Mouse (Mus musculus) liver, embryonic 16.5 days (tissue): Measurements from ENCODE around the gene Tkt. TPM values are rescaled to one million over a fixed set of nuclear protein-coding genes. Genes with fewer than 3 reads are reported as not detected.
"Not testable (repeated sequence)": the region's sequence is repeated elsewhere in the genome, so short reads cannot be mapped to it uniquely, and the experiment has no call there.

ENCODE experiments used
- ATAC-seq: fragments of 200-750 bp; cut with Nextera tagmentation; 2 replicates; pipeline ENCODE4 v1.8.0; 2017; ENCODE audit warnings: low read depth, mild to moderate bottlenecking, moderate number of reproducible peaks, moderate library complexity
- H3K27ac ChIP-seq: fragments of 300-500 bp; sonication (generic); 2 replicates; pipeline ENCODE4 v1.5.1; 2014; ENCODE audit warnings: mild to moderate bottlenecking, low read length
- H3K27me3 ChIP-seq: fragments of 300-500 bp; sonication (generic); 2 replicates; pipeline ENCODE4 v1.6.1; 2014; ENCODE audit warnings: low read depth, low read length, mixed read lengths; ENCODE audit not compliant: control insufficient read depth, insufficient read depth
- H3K36me3 ChIP-seq: fragments of 300-500 bp; sonication (generic); 2 replicates; pipeline ENCODE4 v1.6.1; 2014; ENCODE audit warnings: mild to moderate bottlenecking; ENCODE audit not compliant: control insufficient read depth, insufficient read depth
- H3K4me1 ChIP-seq: fragments of 300-500 bp; sonication (generic); 2 replicates; pipeline ENCODE4 v1.6.1; 2014; ENCODE audit warnings: low read depth, low read length, mixed read lengths; ENCODE audit not compliant: control insufficient read depth
- H3K4me2 ChIP-seq: fragments of 300-500 bp; sonication (generic); 2 replicates; pipeline ENCODE4 v1.6.1; 2014; ENCODE audit warnings: low read depth, low read length, mixed read lengths
- H3K4me3 ChIP-seq: fragments of 300-500 bp; sonication (generic); 2 replicates; pipeline ENCODE4 v1.5.1; 2014; ENCODE audit warnings: low read depth, mild to moderate bottlenecking, low read length
- H3K9ac ChIP-seq: fragments of 300-500 bp; sonication (generic); 2 replicates; pipeline ENCODE4 v1.6.1; 2014; ENCODE audit warnings: low read depth, low read length
- H3K9me3 ChIP-seq: fragments of 300-500 bp; sonication (generic); replicated peaks from 2 replicates; pipeline ENCODE4 v1.6.1; 2016; ENCODE audit warnings: low read length; ENCODE audit not compliant: control insufficient read depth
- WGBS: fragments of 180-500 bp; shearing (Covaris S2); extraction: QIAGEN DNeasy Blood & Tissue Kit; methylation state at CpG from one replicate; pipeline ENCODE4 v1.1.7; 2014; ENCODE audit not compliant: insufficient replicate concordance; 5-methylcytosine and 5-hydroxymethylcytosine counted together
- polyA plus RNA-seq: library from polyadenylated mRNA; unstranded; fragments of >200 nt; fragmentation: Nextera tagmentation; extraction: Ambion mirVana; gene quantifications from 2 replicates; pipeline ENCODE4 v1.2.1, GENCODE M21; 2015

The Tkt gene
- polyA plus RNA-seq, 1 experiment from 2014 or later: 175 TPM

- no peaks in the 10 kb centered on the region for H3K9me3 ChIP-seq
- H3K27ac ChIP-seq: no peak overlapping the region
- no peak for ATAC-seq
- no peak overlapping the region for H3K9ac ChIP-seq
- H3K4me1 ChIP-seq: no peaks in the 10 kb centered on the region
- H3K4me2 ChIP-seq: no peak overlapping the region
- WGBS: 82% methylated on average over 12 of the region's 12 CpGs
- H3K27me3 ChIP-seq: no peaks in the 10 kb centered on the region
- H3K36me3 ChIP-seq: peaks cover 4% of the 10 kb centered on the region; the same call in 1 of the 2 replicates
- H3K4me3 ChIP-seq: no peak overlapping the region
These were observed 18.7 kb upstream of the Tkt start for GRCm38 (mm10) chr14:30529454-30529853.

GRCm38 (mm10) chr14:30530726-30531269 lies 17.4 kb upstream of the Tkt start:
- H3K27me3 ChIP-seq: no peaks in the 10 kb centered on the region
- H3K4me3 ChIP-seq: no peak overlapping the region
- H3K4me2 ChIP-seq: no peak overlapping the region
- no peak overlapping the region for H3K9ac ChIP-seq
- no peaks in the 10 kb centered on the region for H3K9me3 ChIP-seq
- no peaks in the 10 kb centered on the region for H3K4me1 ChIP-seq
- no peak for ATAC-seq
- H3K27ac ChIP-seq: no peak overlapping the region
- H3K36me3 ChIP-seq: no peaks in the 10 kb centered on the region; the same call in 1 of the 2 replicates
- 69% methylated on average over 8 of the region's 8 CpGs for WGBS

GRCm38 (mm10) chr14:30531431-30531830 lies 16.7 kb upstream of the Tkt start:
- no peak for ATAC-seq
- Histone ChIP-seq H3K9ac (no peak overlapping the region), H3K9me3 (no peaks in the 10 kb centered on the region), H3K27me3 (no peaks in the 10 kb centered on the region), H3K4me2 (no peak overlapping the region), H3K4me3 (no peak overlapping the region), H3K36me3 (no peaks in the 10 kb centered on the region; the same call in 1 of the 2 replicates), H3K27ac (no peak overlapping the region), H3K4me1 (no peaks in the 10 kb centered on the region)
- 73% methylated on average over 5 of the region's 5 CpGs for WGBS

- Histone ChIP-seq H3K9me3 (no peaks in the 10 kb centered on the region), H3K9ac (no peak overlapping the region), H3K4me2 (no peak overlapping the region), H3K4me3 (no peak overlapping the region), H3K27me3 (no peaks in the 10 kb centered on the region), H3K27ac (no peak overlapping the region), H3K4me1 (no peaks in the 10 kb centered on the region), H3K36me3 (no peaks in the 10 kb centered on the region; the same call in 1 of the 2 replicates)
- ATAC-seq: no peak
- WGBS: 75% methylated on average over 6 of the region's 6 CpGs
These were observed 16.3 kb upstream of the Tkt start for GRCm38 (mm10) chr14:30531896-30532295.

GRCm38 (mm10) chr14:30533780-30534450 lies 14.2 kb upstream of the Tkt start:
- H3K9ac ChIP-seq: no peak overlapping the region
- no peak for ATAC-seq
- no peaks in the 10 kb centered on the region for H3K4me1 ChIP-seq
- no peak overlapping the region for H3K27ac ChIP-seq
- 61% methylated on average over 6 of the region's 6 CpGs for WGBS
- no peak overlapping the region for H3K4me3 ChIP-seq
- no peaks in the 10 kb centered on the region for H3K27me3 ChIP-seq
- H3K36me3 ChIP-seq: no peaks in the 10 kb centered on the region
- no peaks in the 10 kb centered on the region for H3K9me3 ChIP-seq
- no peak overlapping the region for H3K4me2 ChIP-seq

DNA sequence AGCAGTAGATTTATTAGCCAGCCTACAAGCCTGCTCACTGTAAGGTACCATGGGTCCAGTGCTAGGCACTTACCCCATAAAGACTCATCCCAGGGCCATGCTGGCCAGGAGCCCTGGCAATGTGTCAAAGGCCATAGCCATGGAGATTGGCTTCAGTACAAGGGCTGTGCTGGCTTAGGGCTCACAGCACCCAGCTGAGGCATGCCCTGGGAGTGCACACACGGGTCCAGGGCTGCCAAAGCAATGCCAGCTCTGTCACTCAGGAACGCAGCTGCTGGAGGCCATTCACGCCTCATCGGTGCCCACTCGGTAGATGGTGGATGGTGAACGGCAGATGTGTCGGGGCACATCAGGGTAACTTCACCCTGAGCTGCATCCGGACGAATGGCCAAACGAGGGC lies 6.6 kb upstream of the Tkt start:
- no peaks in the 10 kb centered on the region for H3K36me3 ChIP-seq
- no peak overlapping the region for H3K9ac ChIP-seq
- ATAC-seq: no peak
- H3K4me3 ChIP-seq: no peak overlapping the region
- H3K27ac ChIP-seq: no peak overlapping the region
- 0 out of 2 replicates have a peak, but pooled peaks cover 2% of the 10 kb centered on the region for H3K27me3 ChIP-seq
- H3K4me1 ChIP-seq: no peaks in the 10 kb centered on the region
- WGBS: 80% methylated on average over 10 of the region's 10 CpGs
- H3K9me3 ChIP-seq: no peaks in the 10 kb centered on the region
- no peak overlapping the region for H3K4me2 ChIP-seq

DNA sequence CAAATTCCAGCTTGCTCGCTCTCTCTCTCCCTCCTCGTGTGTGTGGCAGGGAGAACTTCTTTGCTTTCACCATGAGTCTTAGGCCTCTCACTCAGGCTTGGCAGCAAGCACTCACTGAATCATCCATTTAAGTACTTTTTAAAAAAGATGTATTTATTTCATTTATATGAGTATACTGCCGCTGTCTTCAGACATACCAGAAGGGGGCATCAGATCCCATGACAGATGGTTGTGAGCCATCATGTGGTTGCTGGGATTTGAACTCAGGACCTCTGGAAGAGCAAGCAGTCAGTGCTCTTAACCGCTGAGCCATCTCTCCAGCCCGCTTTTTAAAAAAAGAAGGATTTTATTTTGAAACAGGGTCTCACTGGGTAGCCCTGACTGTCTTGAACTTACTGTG lies 4.8 kb upstream of the Tkt start:
- H3K36me3 ChIP-seq, H3K9me3 ChIP-seq, H3K4me3 ChIP-seq, ATAC-seq, H3K4me1 ChIP-seq, H3K27me3 ChIP-seq, H3K27ac ChIP-seq, H3K4me2 ChIP-seq, H3K9ac ChIP-seq: not testable (repeated sequence)
- 74% methylated on average over 5 of the region's 5 CpGs for WGBS

- peak overlapping the region; percentile 78 for H3K4me3 ChIP-seq
- peaks cover 37% of the 10 kb centered on the region for H3K4me1 ChIP-seq
- 0 out of 2 replicates have a peak, but pooled peaks cover 2% of the 10 kb centered on the region for H3K27me3 ChIP-seq
- no peaks in the 10 kb centered on the region for H3K36me3 ChIP-seq
- under 1% methylated on average over 61 of the region's 69 CpGs for WGBS
- H3K9ac ChIP-seq: peak overlapping the region; percentile 81
- no peaks in the 10 kb centered on the region for H3K9me3 ChIP-seq
- H3K27ac ChIP-seq: peak overlapping the region; percentile 95
- peak; percentile 95 for ATAC-seq
- H3K4me2 ChIP-seq: peak overlapping the region; percentile 90
These were observed 1.0 kb downstream of the Tkt start for GRCm38 (mm10) chr14:30548965-30549776.

GRCm38 (mm10) chr14:30549777-30550149 lies 1.6 kb downstream of the Tkt start:
- Histone ChIP-seq H3K9me3 (no peaks in the 10 kb centered on the region), H3K4me1 (peaks cover 39% of the 10 kb centered on the region), H3K4me3 (peak overlapping the region; percentile 78), H3K27ac (peak overlapping the region; percentile 95), H3K27me3 (0 out of 2 replicates have a peak, but pooled peaks cover 2% of the 10 kb centered on the region), H3K4me2 (peak overlapping the region; percentile 90), H3K36me3 (no peaks in the 10 kb centered on the region), H3K9ac (peak overlapping the region; percentile 81)
- ATAC-seq: no peak
- under 1% methylated on average over 10 of the region's 10 CpGs for WGBS
